ENCODE assay signal across 8 mouse cellular contexts in genomic region chr16:28445800-28446333, GRCm38 (mm10).
DNase-seq lines count a peak whose midpoint lies in the region; ATAC-seq and TF ChIP-seq lines count a peak whose summit lies in the region.

No protein-coding gene starts in this region.

- H3K9ac ChIP-seq in heart, embryonic 15.5 days, result peak overlapping the region; percentile 52
- H3K9ac ChIP-seq in liver, embryonic 12.5 days, result no peak overlapping the region

- H3K9me3 ChIP-seq in heart, embryonic 15.5 days (replicated peaks), result no peaks in the 10 kb centered on the region
- no peaks in the 10 kb centered on the region for H3K9me3 ChIP-seq in liver, embryonic 12.5 days (replicated peaks)

- H3K4me2 ChIP-seq in heart, embryonic 15.5 days, result peak overlapping the region; percentile 100
- H3K4me2 ChIP-seq in liver, embryonic 12.5 days, result peak overlapping the region; percentile 72

- no peak for DNase-seq in lung, adult 2 months
- no peak for DNase-seq in lung, postnatal 14 days
- DNase-seq in right cerebral cortex, postnatal 4 days, result peak; percentile 49
- no peak for DNase-seq in urinary bladder, adult 2 months (ENCODE audit: low spot score)
- no peak for DNase-seq in gastrocnemius, postnatal 14 days

- no peak for TF ChIP-seq POLR2A in lung, adult 2 months (IDR thresholded peaks at IDR 0.05; ENCODE audit: borderline replicate concordance, extremely low read depth, low read depth, low read length)

- H3K36me3 ChIP-seq in heart, embryonic 15.5 days, result no peaks in the 10 kb centered on the region
- H3K36me3 ChIP-seq in liver, embryonic 12.5 days, result no peaks in the 10 kb centered on the region

- ATAC-seq in common myeloid progenitor, adult 5-6 weeks (replicated peaks; ENCODE audit: low read depth, poor library complexity, severe bottlenecking), result peak; percentile 46; the same call in 1 of the 2 replicates
- ATAC-seq in heart, embryonic 15.5 days (replicated peaks; ENCODE audit: insufficient number of reproducible peaks, insufficient read depth, low FRiP score, low read depth), result no peak
- ATAC-seq in liver, embryonic 12.5 days, result 0 out of 2 replicates have a peak, but pooled peaks have one; percentile 5

- WGBS in lung, adult 2 months, result 1% methylated on average over 42 of the region's 42 CpGs
- WGBS in heart, embryonic 15.5 days, result under 1% methylated on average over 39 of the region's 42 CpGs
- WGBS in liver, embryonic 12.5 days (ENCODE audit: insufficient replicate concordance), result 1% methylated on average over 33 of the region's 42 CpGs

- no peak for TF ChIP-seq CTCF in lung, adult 2 months (IDR thresholded peaks at IDR 0.05; ENCODE audit: insufficient read depth, low read length)

- no peak overlapping the region for H3K27ac ChIP-seq in heart, embryonic 15.5 days
- no peak overlapping the region for H3K27ac ChIP-seq in liver, embryonic 12.5 days

- H3K27me3 ChIP-seq in heart, embryonic 15.5 days, result peaks cover 66% of the 10 kb centered on the region
- peaks cover 60% of the 10 kb centered on the region for H3K27me3 ChIP-seq in liver, embryonic 12.5 days (replicated peaks)

- intact Hi-C loops in gastrocnemius, postnatal 14 days (cut with DNase I; ENCODE audit: low total_unique reads), result no loop called here

- no peaks in the 10 kb centered on the region for H3K4me1 ChIP-seq in lung, adult 2 months (ENCODE audit: control insufficient read depth, insufficient read depth, low read length)
- H3K4me1 ChIP-seq in heart, embryonic 15.5 days (replicated peaks), result peaks cover 22% of the 10 kb centered on the region
- H3K4me1 ChIP-seq in liver, embryonic 12.5 days, result no peaks in the 10 kb centered on the region

- H3K4me3 ChIP-seq in lung, adult 2 months (replicated peaks; ENCODE audit: extremely low read depth, low read depth, low read length), result peak overlapping the region; percentile 19
- H3K4me3 ChIP-seq in heart, embryonic 15.5 days, result peak overlapping the region; percentile 70
- H3K4me3 ChIP-seq in liver, embryonic 12.5 days, result peak overlapping the region; percentile 49

Comparison
In these comparisons a context has a peak if more than half of its experiments do, and no peak if none do; other contexts are left out.
1. H3K4me3 ChIP-seq: peak in every context shown above with its lines; median percentile 70 in heart, embryonic 15.5 days; 49 in liver, embryonic 12.5 days; 19 in lung, adult 2 months.